Mouse (Mus musculus): Measurements from ENCODE around the gene Exoc2. TPM values are rescaled to one million over a fixed set of nuclear protein-coding genes. Genes with fewer than 3 reads are reported as not detected.
A peak's percentile ranks its signal among the peaks of the same experiment; 100 is the strongest.

The Exoc2 gene
- polyA plus RNA-seq, 1 experiment from 2014 or later = 18.6 TPM

GRCm38 (mm10) chr13:30846506-30846905 lies 127.4 kb downstream of the Exoc2 start:
- Histone ChIP-seq H3K4me3 (no peak overlapping the region), H3K4me1 (replicated peaks) (no peaks in the 10 kb centered on the region), H3K27ac (no peak overlapping the region), H3K27me3 (no peaks in the 10 kb centered on the region), H3K4me2 (no peak overlapping the region), H3K9me3 (replicated peaks) (no peaks in the 10 kb centered on the region), H3K9ac (no peak overlapping the region), H3K36me3 (no peaks in the 10 kb centered on the region)
- ATAC-seq (replicated peaks; ENCODE audit: insufficient number of reproducible peaks, insufficient read depth, low FRiP score, low read depth) = no peak
- WGBS = 79% methylated on average over 4 of the region's 4 CpGs

- 78% methylated on average over 4 of the region's 4 CpGs for WGBS
- no peak overlapping the region for H3K27ac ChIP-seq
- no peak overlapping the region for H3K4me3 ChIP-seq
Observed at GRCm38 (mm10) chr13:30843049-30843448, 130.8 kb downstream of the Exoc2 start.

GRCm38 (mm10) chr13:30841843-30842242 lies 132.1 kb downstream of the Exoc2 start:
- 50% methylated on average over 2 of the region's 2 CpGs for WGBS
- H3K4me2 ChIP-seq = no peak overlapping the region
- H3K4me1 ChIP-seq (replicated peaks) = no peaks in the 10 kb centered on the region
- H3K9me3 ChIP-seq (replicated peaks) = no peaks in the 10 kb centered on the region
- H3K9ac ChIP-seq = no peak overlapping the region
- no peaks in the 10 kb centered on the region for H3K27me3 ChIP-seq
- H3K36me3 ChIP-seq = no peaks in the 10 kb centered on the region
- no peak overlapping the region for H3K4me3 ChIP-seq
- no peak for ATAC-seq (replicated peaks; ENCODE audit: insufficient number of reproducible peaks, insufficient read depth, low FRiP score, low read depth)
- no peak overlapping the region for H3K27ac ChIP-seq

More at GRCm38 (mm10) chr13:30843049-30843448, 130.8 kb downstream of the Exoc2 start:
- ATAC-seq (replicated peaks; ENCODE audit: insufficient number of reproducible peaks, insufficient read depth, low FRiP score, low read depth) = no peak
- H3K27me3 ChIP-seq = no peaks in the 10 kb centered on the region
- no peaks in the 10 kb centered on the region for H3K36me3 ChIP-seq
- no peaks in the 10 kb centered on the region for H3K4me1 ChIP-seq (replicated peaks)
- H3K4me2 ChIP-seq = no peak overlapping the region
- H3K9me3 ChIP-seq (replicated peaks) = no peaks in the 10 kb centered on the region
- H3K9ac ChIP-seq = no peak overlapping the region

- H3K9me3 ChIP-seq (replicated peaks) = no peaks in the 10 kb centered on the region
- no peak for ATAC-seq (replicated peaks; ENCODE audit: insufficient number of reproducible peaks, insufficient read depth, low FRiP score, low read depth)
- no peaks in the 10 kb centered on the region for H3K4me1 ChIP-seq (replicated peaks)
- 75% methylated on average over 4 of the region's 4 CpGs for WGBS
- H3K27ac ChIP-seq = no peak overlapping the region
- H3K36me3 ChIP-seq = no peaks in the 10 kb centered on the region
- H3K4me3 ChIP-seq = no peak overlapping the region
- H3K27me3 ChIP-seq = no peaks in the 10 kb centered on the region
- H3K4me2 ChIP-seq = no peak overlapping the region
- no peak overlapping the region for H3K9ac ChIP-seq
Observed at GRCm38 (mm10) chr13:30841306-30841705, 132.6 kb downstream of the Exoc2 start.

- ATAC-seq (replicated peaks; ENCODE audit: insufficient number of reproducible peaks, insufficient read depth, low FRiP score, low read depth) = no peak
- WGBS = 95% methylated on average over 3 of the region's 3 CpGs
- no peak overlapping the region for H3K27ac ChIP-seq
Observed at GRCm38 (mm10) chr13:30840700-30841099, 133.2 kb downstream of the Exoc2 start.

GRCm38 (mm10) chr13:30836342-30836741 lies 137.6 kb downstream of the Exoc2 start:
- no peaks in the 10 kb centered on the region for H3K36me3 ChIP-seq
- no peak overlapping the region for H3K9ac ChIP-seq
- no peaks in the 10 kb centered on the region for H3K9me3 ChIP-seq (replicated peaks)
- no peak overlapping the region for H3K4me2 ChIP-seq
- H3K4me3 ChIP-seq = no peak overlapping the region
- WGBS = 84% methylated on average over 1 of the region's 1 CpGs
- ATAC-seq (replicated peaks; ENCODE audit: insufficient number of reproducible peaks, insufficient read depth, low FRiP score, low read depth) = no peak
- no peak overlapping the region for H3K27ac ChIP-seq
- H3K27me3 ChIP-seq = no peaks in the 10 kb centered on the region
- 0 out of 2 replicates have a peak, but pooled peaks cover 3% of the 10 kb centered on the region for H3K4me1 ChIP-seq (replicated peaks)

More at GRCm38 (mm10) chr13:30840700-30841099, 133.2 kb downstream of the Exoc2 start:
- H3K4me2 ChIP-seq = no peak overlapping the region
- no peaks in the 10 kb centered on the region for H3K4me1 ChIP-seq (replicated peaks)
- no peaks in the 10 kb centered on the region for H3K27me3 ChIP-seq
- no peaks in the 10 kb centered on the region for H3K9me3 ChIP-seq (replicated peaks)
- H3K9ac ChIP-seq = no peak overlapping the region
- H3K4me3 ChIP-seq = no peak overlapping the region
- H3K36me3 ChIP-seq = no peaks in the 10 kb centered on the region

GRCm38 (mm10) chr13:30834859-30835258 lies 139.0 kb downstream of the Exoc2 start:
- Histone ChIP-seq H3K4me2 (no peak overlapping the region), H3K9ac (no peak overlapping the region), H3K36me3 (no peaks in the 10 kb centered on the region), H3K4me1 (replicated peaks) (0 out of 2 replicates have a peak, but pooled peaks cover 3% of the 10 kb centered on the region), H3K4me3 (no peak overlapping the region), H3K27me3 (no peaks in the 10 kb centered on the region), H3K27ac (no peak overlapping the region), H3K9me3 (replicated peaks) (no peaks in the 10 kb centered on the region)
- no peak for ATAC-seq (replicated peaks; ENCODE audit: insufficient number of reproducible peaks, insufficient read depth, low FRiP score, low read depth)
- WGBS = 86% methylated on average over 9 of the region's 9 CpGs

- no peak overlapping the region for H3K27ac ChIP-seq
- H3K9ac ChIP-seq = no peak overlapping the region
- 69% methylated on average over 6 of the region's 6 CpGs for WGBS
- no peaks in the 10 kb centered on the region for H3K9me3 ChIP-seq (replicated peaks)
- 0 out of 2 replicates have a peak, but pooled peaks cover 3% of the 10 kb centered on the region for H3K4me1 ChIP-seq (replicated peaks)
- H3K36me3 ChIP-seq = no peaks in the 10 kb centered on the region
- no peak for ATAC-seq (replicated peaks; ENCODE audit: insufficient number of reproducible peaks, insufficient read depth, low FRiP score, low read depth)
- 0 out of 2 replicates have a peak overlapping the region, but pooled peaks have one; percentile 13 for H3K4me2 ChIP-seq
- no peak overlapping the region for H3K4me3 ChIP-seq
- H3K27me3 ChIP-seq = no peaks in the 10 kb centered on the region
Observed at GRCm38 (mm10) chr13:30834349-30834748, 139.5 kb downstream of the Exoc2 start.

- Histone ChIP-seq H3K27ac (no peak overlapping the region), H3K4me3 (no peak overlapping the region), H3K9me3 (replicated peaks) (no peaks in the 10 kb centered on the region), H3K4me2 (no peak overlapping the region), H3K27me3 (no peaks in the 10 kb centered on the region), H3K36me3 (no peaks in the 10 kb centered on the region), H3K4me1 (replicated peaks) (0 out of 2 replicates have a peak, but pooled peaks cover 3% of the 10 kb centered on the region), H3K9ac (no peak overlapping the region)
- ATAC-seq (replicated peaks; ENCODE audit: insufficient number of reproducible peaks, insufficient read depth, low FRiP score, low read depth) = no peak
- 64% methylated on average over 6 of the region's 6 CpGs for WGBS
Observed at GRCm38 (mm10) chr13:30833476-30834149, 140.3 kb downstream of the Exoc2 start.

- H3K4me3 ChIP-seq = no peak overlapping the region
- H3K9me3 ChIP-seq (replicated peaks) = no peaks in the 10 kb centered on the region
Observed at GRCm38 (mm10) chr13:30831369-30831768, 142.5 kb downstream of the Exoc2 start.

GRCm38 (mm10) chr13:30826511-30826910 lies 147.4 kb downstream of the Exoc2 start:
- no peaks in the 10 kb centered on the region for H3K27me3 ChIP-seq
- H3K9me3 ChIP-seq (replicated peaks) = no peaks in the 10 kb centered on the region
- no peak overlapping the region for H3K4me3 ChIP-seq
- peaks cover 10% of the 10 kb centered on the region for H3K36me3 ChIP-seq
- no peak for ATAC-seq (replicated peaks; ENCODE audit: insufficient number of reproducible peaks, insufficient read depth, low FRiP score, low read depth)
- no peak overlapping the region for H3K27ac ChIP-seq
- 0 out of 2 replicates have a peak, but pooled peaks cover 2% of the 10 kb centered on the region for H3K4me1 ChIP-seq (replicated peaks)
- no peak overlapping the region for H3K4me2 ChIP-seq
- 90% methylated on average over 7 of the region's 7 CpGs for WGBS
- H3K9ac ChIP-seq = no peak overlapping the region

More at GRCm38 (mm10) chr13:30831369-30831768, 142.5 kb downstream of the Exoc2 start:
- WGBS = 55% methylated on average over 6 of the region's 6 CpGs
- H3K27me3 ChIP-seq = no peaks in the 10 kb centered on the region
- no peak overlapping the region for H3K4me2 ChIP-seq
- no peak overlapping the region for H3K27ac ChIP-seq
- no peak overlapping the region for H3K9ac ChIP-seq
- H3K36me3 ChIP-seq = no peaks in the 10 kb centered on the region
- 0 out of 2 replicates have a peak, but pooled peaks cover 3% of the 10 kb centered on the region for H3K4me1 ChIP-seq (replicated peaks)
- ATAC-seq (replicated peaks; ENCODE audit: insufficient number of reproducible peaks, insufficient read depth, low FRiP score, low read depth) = no peak

- H3K9ac ChIP-seq = no peak overlapping the region
- H3K4me2 ChIP-seq = no peak overlapping the region
- H3K36me3 ChIP-seq = peaks cover 13% of the 10 kb centered on the region
- H3K4me1 ChIP-seq (replicated peaks) = peaks cover 4% of the 10 kb centered on the region; the same call in 1 of the 2 replicates
- 51% methylated on average over 3 of the region's 3 CpGs for WGBS
- H3K27ac ChIP-seq = no peak overlapping the region
- H3K9me3 ChIP-seq (replicated peaks) = no peaks in the 10 kb centered on the region
- no peaks in the 10 kb centered on the region for H3K27me3 ChIP-seq
- no peak overlapping the region for H3K4me3 ChIP-seq
- no peak for ATAC-seq (replicated peaks; ENCODE audit: insufficient number of reproducible peaks, insufficient read depth, low FRiP score, low read depth)
Observed at GRCm38 (mm10) chr13:30824903-30825302, 149.0 kb downstream of the Exoc2 start.
